Comparison of ENCODE assay signal across 12 mouse cellular contexts in genomic region chr12:8936210-8936609, GRCm38 (mm10). TPM values are rescaled to one million over a fixed set of nuclear protein-coding genes. Genes with fewer than 3 reads are reported as not detected.
DNase-seq lines count a peak whose midpoint lies in the region; ATAC-seq and TF ChIP-seq lines count a peak whose summit lies in the region.
"Not testable (repeated sequence)": the region's sequence is repeated elsewhere in the genome, so short reads cannot be mapped to it uniquely, and the experiment has no call there.
"Had no signal": no experiment of that assay in that cellular context is flagged by ENCODE, and none has a peak within 500 bp of the region (broad histone marks: within the 10 kb centered on the region; RNA-seq: fewer than 3 reads in every experiment).

No protein-coding gene starts in this region.

- not testable (repeated sequence) for TF ChIP-seq EP300 in heart, postnatal 0 days (IDR thresholded peaks at IDR 0.05; ENCODE audit: low read depth)

- H3K36me3 ChIP-seq in heart, postnatal 0 days (replicated peaks; ENCODE audit: control insufficient read depth, insufficient read depth, low read length) = peaks cover 66% of the 10 kb centered on the region

- H3K9me3 ChIP-seq in heart, postnatal 0 days (replicated peaks; ENCODE audit: control insufficient read depth, low read length) = not testable (repeated sequence)

- not testable (repeated sequence) for H3K27ac ChIP-seq in heart, postnatal 0 days (ENCODE audit: low read depth)

- not testable (repeated sequence) for H3K4me3 ChIP-seq in heart, postnatal 0 days (ENCODE audit: low read depth, low read length); lung, adult 2 months (replicated peaks; ENCODE audit: extremely low read depth, low read depth, low read length)

- WGBS in heart, postnatal 0 days = 76% methylated on average over 4 of the region's 4 CpGs
- 75% methylated on average over 4 of the region's 4 CpGs for WGBS in lung, adult 2 months

- peak; percentile 54 for DNase-seq in B cell, adult 2 months
- peak; percentile 36 for DNase-seq in R1 (ENCODE audit: low read depth, low spot score)
- peak; percentile 32 to 47 for DNase-seq in cerebellum, postnatal 14 days
- DNase-seq in heart, postnatal 0 days (ENCODE audit: low spot score); lung, adult 2 months: not testable (repeated sequence)
- peak; percentile 30 for DNase-seq in kidney, postnatal 14 days
- DNase-seq in retina, postnatal 1 day = peak; percentile 30
- DNase-seq in thymus, postnatal 25 days = peak; percentile 32

- ATAC-seq in heart, postnatal 0 days (ENCODE audit: insufficient read depth, low read depth) = not testable (repeated sequence)

- not testable (repeated sequence) for TF ChIP-seq POLR2A in lung, adult 2 months (IDR thresholded peaks at IDR 0.05; ENCODE audit: borderline replicate concordance, extremely low read depth, low read depth, low read length)

- not testable (repeated sequence) for H3K9ac ChIP-seq in heart, postnatal 0 days (replicated peaks; ENCODE audit: low read depth, low read length)

- H3K4me1 ChIP-seq in heart, postnatal 0 days (ENCODE audit: control insufficient read depth, insufficient read depth); lung, adult 2 months (ENCODE audit: control insufficient read depth, insufficient read depth, low read length): not testable (repeated sequence)

- not testable (repeated sequence) for H3K4me2 ChIP-seq in heart, postnatal 0 days (ENCODE audit: low read depth, low read length)

- H3K27me3 ChIP-seq in heart, postnatal 0 days (ENCODE audit: control insufficient read depth, insufficient read depth, low read length) = not testable (repeated sequence)

- TF ChIP-seq CTCF in heart, postnatal 0 days (IDR thresholded peaks at IDR 0.05; ENCODE audit: low read depth) = peak; percentile 36; the same call in 1 of the 2 replicates
- 0 out of 2 replicates have a peak, but pooled peaks have one; percentile 5 for TF ChIP-seq CTCF in lung, adult 2 months (IDR thresholded peaks at IDR 0.05; ENCODE audit: insufficient read depth, low read length)

RNA-seq across cellular contexts. Expression of gene Matn3, which starts 11.5 kb away (rescaled TPM):
- 0.12 TPM in 1 of 2 replicates, not detected in the other for total RNA-seq in heart, postnatal 0 days (2014; rRNA removed; ENCODE audit: low replicate concordance)
- 0.05 and 0.07 TPM in 2 replicates for polyA plus RNA-seq in heart, postnatal 0 days (2015; fragmentation: Nextera tagmentation; extraction: Ambion mirVana)
- polyA plus RNA-seq in lung, adult 2 months (2012; rRNA removed) = 0.07 TPM in 1 of 2 replicates, not detected in the other
- total RNA-seq: adrenal gland, postnatal 25 days; heart, postnatal 25 days; megakaryocyte-erythroid progenitor cell, adult 5-6 weeks had no signal
- polyA plus RNA-seq: CD4-positive, CD25-positive, alpha-beta regulatory T cell, adult 4 months had no signal

RNA-seq across cellular contexts. Expression of gene Laptm4a, which starts 14.7 kb away (rescaled TPM):
- total RNA-seq in heart, postnatal 0 days (2014; rRNA removed; ENCODE audit: low replicate concordance) = 365 and 397 TPM in 2 replicates
- 356 and 358 TPM in 2 replicates for polyA plus RNA-seq in heart, postnatal 0 days (2015; fragmentation: Nextera tagmentation; extraction: Ambion mirVana)
- 330 and 363 TPM in 2 replicates for polyA plus RNA-seq in lung, adult 2 months (2012; rRNA removed)

RNA-seq across cellular contexts. Expression of gene Wdr35, which starts 37.5 kb away (rescaled TPM):
- 5.5 and 11.1 TPM in 2 replicates for total RNA-seq in heart, postnatal 0 days (2014; rRNA removed; ENCODE audit: low replicate concordance)
- 6.3 and 7.9 TPM in 2 replicates for polyA plus RNA-seq in heart, postnatal 0 days (2015; fragmentation: Nextera tagmentation; extraction: Ambion mirVana)
- polyA plus RNA-seq in lung, adult 2 months (2012; rRNA removed) = 2.5 and 5.0 TPM in 2 replicates
